ENCODE assay signal across 10 mouse cellular contexts in the genomic region with DNA sequence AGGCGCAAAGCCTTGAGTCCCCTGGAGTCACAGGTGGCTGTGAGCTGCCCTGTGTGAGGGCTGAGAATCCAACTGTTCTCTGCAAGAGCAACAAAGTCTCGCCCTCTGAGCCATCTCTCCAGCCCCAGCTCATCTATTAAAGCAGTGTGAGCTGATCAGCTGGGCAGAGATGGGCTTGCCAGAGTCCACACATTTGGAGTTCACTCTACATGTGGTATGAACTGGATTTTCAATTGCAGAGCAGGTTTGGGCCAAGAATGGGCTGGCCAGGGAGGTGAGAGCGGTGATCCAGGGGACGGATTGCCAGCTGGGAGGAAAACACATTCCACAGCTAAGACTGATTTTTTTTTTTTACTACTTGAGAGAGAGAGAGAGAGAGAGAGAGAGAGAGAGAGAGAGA. TPM values are rescaled to one million over a fixed set of nuclear protein-coding genes. Genes with fewer than 3 reads are reported as not detected.
DNase-seq lines count a peak whose midpoint lies in the region; ATAC-seq lines count a peak whose summit lies in the region.
"Had no signal": no experiment of that assay in that cellular context is flagged by ENCODE, and none has a peak within 500 bp of the region (broad histone marks: within the 10 kb centered on the region; RNA-seq: fewer than 3 reads in every experiment).

No protein-coding gene starts in this region.

- H3K4me1 ChIP-seq in embryonic facial prominence, embryonic 14.5 days (ENCODE audit: control insufficient read depth, insufficient read depth, low read length): no peaks in the 10 kb centered on the region
- H3K4me1 ChIP-seq in embryonic facial prominence, embryonic 10.5 days: peaks cover 11% of the 10 kb centered on the region
- H3K4me1 ChIP-seq: liver, embryonic 13.5 days had no signal

- H3K4me3 ChIP-seq in embryonic facial prominence, embryonic 14.5 days (ENCODE audit: low read depth, low read length): no peak overlapping the region
- no peak overlapping the region for H3K4me3 ChIP-seq in embryonic facial prominence, embryonic 10.5 days
- H3K4me3 ChIP-seq: liver, embryonic 13.5 days; myocyte had no signal

- WGBS in embryonic facial prominence, embryonic 14.5 days: 83% methylated on average over 4 of the region's 4 CpGs
- WGBS in embryonic facial prominence, embryonic 10.5 days: 83% methylated on average over 4 of the region's 4 CpGs

- no peaks in the 10 kb centered on the region for H3K27me3 ChIP-seq in embryonic facial prominence, embryonic 14.5 days (replicated peaks; ENCODE audit: control insufficient read depth, insufficient read depth, low read length)
- H3K27me3 ChIP-seq in embryonic facial prominence, embryonic 10.5 days (replicated peaks; ENCODE audit: low read depth, poor library complexity, severe bottlenecking): no peaks in the 10 kb centered on the region
- H3K27me3 ChIP-seq: liver, embryonic 13.5 days had no signal

- H3K9me3 ChIP-seq in embryonic facial prominence, embryonic 14.5 days (ENCODE audit: control insufficient read depth, low read length): no peaks in the 10 kb centered on the region
- no peaks in the 10 kb centered on the region for H3K9me3 ChIP-seq in embryonic facial prominence, embryonic 10.5 days
- H3K9me3 ChIP-seq: liver, embryonic 13.5 days had no signal

- H3K9ac ChIP-seq in embryonic facial prominence, embryonic 14.5 days (ENCODE audit: low read depth, low read length): no peak overlapping the region
- H3K9ac ChIP-seq: liver, embryonic 13.5 days had no signal

- no peak overlapping the region for H3K4me2 ChIP-seq in embryonic facial prominence, embryonic 14.5 days (ENCODE audit: low read depth, low read length)
- H3K4me2 ChIP-seq: liver, embryonic 13.5 days had no signal

- intact Hi-C loops in heart, postnatal 36 days (cut with DNase I): no loop called here

- no peak for ATAC-seq in embryonic facial prominence, embryonic 14.5 days (ENCODE audit: low read depth)

- peak; percentile 7 for DNase-seq in embryonic facial prominence, embryonic 14.5 days (ENCODE audit: low spot score)
- DNase-seq in embryonic facial prominence, embryonic 10.5 days (ENCODE audit: low spot score): no peak
- peak; percentile 26 for DNase-seq in ovary, postnatal 36 days (ENCODE audit: low spot score)
- DNase-seq in ovary, postnatal 14 days (ENCODE audit: low spot score): no peak
- DNase-seq in heart, postnatal 36 days: peak; percentile 61 to 63
- peak; percentile 69 for DNase-seq in skeletal muscle tissue, adult 2 months (ENCODE audit: low read depth, low spot score)
- no peak for DNase-seq in B cell, adult 2 months
- DNase-seq in retina, postnatal 1 day: no peak
- DNase-seq: liver, embryonic 13.5 days had no signal

- H3K36me3 ChIP-seq in embryonic facial prominence, embryonic 14.5 days (ENCODE audit: control insufficient read depth, insufficient read depth, low read length): peaks cover 17% of the 10 kb centered on the region
- H3K36me3 ChIP-seq in embryonic facial prominence, embryonic 10.5 days (replicated peaks): peaks cover 39% of the 10 kb centered on the region

- no peak overlapping the region for H3K27ac ChIP-seq in embryonic facial prominence, embryonic 14.5 days (replicated peaks; ENCODE audit: low read depth, low read length)
- H3K27ac ChIP-seq in embryonic facial prominence, embryonic 10.5 days (replicated peaks): no peak overlapping the region
- H3K27ac ChIP-seq: liver, embryonic 13.5 days had no signal

RNA-seq across cellular contexts. Expression of a gene that starts 34.5 kb away (rescaled TPM):
- 10.9 and 15.7 TPM in 2 replicates for polyA plus RNA-seq in embryonic facial prominence, embryonic 14.5 days (2014; fragmentation: Nextera tagmentation; extraction: Ambion mirVana)
- polyA plus RNA-seq in embryonic facial prominence, embryonic 10.5 days (2016; fragmentation: Nextera tagmentation; extraction: Ambion mirVana): 19.5 and 20.4 TPM in 2 replicates
- total RNA-seq in heart, postnatal 36 days (2021): 10 to 100 TPM; 13.1 to 13.9 TPM

Comparison
In these comparisons a context has a peak if more than half of its experiments do, and no peak if none do; other contexts are left out.
1. DNase-seq: peak in embryonic facial prominence, embryonic 14.5 days (single experiment), ovary, postnatal 36 days (single experiment), heart, postnatal 36 days (2 of 2) and skeletal muscle tissue, adult 2 months (single experiment); none in embryonic facial prominence, embryonic 10.5 days (single experiment), ovary, postnatal 14 days (single experiment), B cell, adult 2 months (0 of 2) and retina, postnatal 1 day (single experiment).